27 mouse cellular contexts compared by ENCODE assay signal in genomic region chr2:143031283-143031682, GRCm38 (mm10). TPM values are rescaled to one million over a fixed set of nuclear protein-coding genes. Genes with fewer than 3 reads are reported as not detected.
DNase-seq lines count a peak whose midpoint lies in the region; ATAC-seq lines count a peak whose summit lies in the region.
"Had no signal": no experiment of that assay in that cellular context is flagged by ENCODE, and none has a peak within 500 bp of the region (broad histone marks: within the 10 kb centered on the region; RNA-seq: fewer than 3 reads in every experiment).

No protein-coding gene starts in this region.

- WGBS in hindbrain, embryonic 12.5 days: 93% methylated on average over 1 of the region's 1 CpGs
- 87% methylated on average over 1 of the region's 1 CpGs for WGBS in hindbrain, embryonic 10.5 days
- 69% methylated on average over 1 of the region's 1 CpGs for WGBS in midbrain, embryonic 10.5 days
- WGBS in midbrain, embryonic 11.5 days: 96% methylated on average over 1 of the region's 1 CpGs
- 52% methylated on average over 1 of the region's 1 CpGs for WGBS in neural tube, embryonic 13.5 days

- H3K36me3 ChIP-seq in hindbrain, embryonic 12.5 days: no peaks in the 10 kb centered on the region
- H3K36me3 ChIP-seq in hindbrain, embryonic 10.5 days: no peaks in the 10 kb centered on the region
- no peaks in the 10 kb centered on the region for H3K36me3 ChIP-seq in midbrain, embryonic 10.5 days
- H3K36me3 ChIP-seq in midbrain, embryonic 11.5 days (ENCODE audit: control insufficient read depth, insufficient read depth, low read length): no peaks in the 10 kb centered on the region
- no peaks in the 10 kb centered on the region for H3K36me3 ChIP-seq in neural tube, embryonic 13.5 days
- H3K36me3 ChIP-seq: forebrain, embryonic 10.5 days; heart, embryonic 10.5 days; heart, embryonic 13.5 days had no signal

- no peak overlapping the region for H3K27ac ChIP-seq in hindbrain, embryonic 12.5 days
- no peak overlapping the region for H3K27ac ChIP-seq in hindbrain, embryonic 10.5 days
- peak overlapping the region; percentile 38; the same call in 1 of the 2 replicates for H3K27ac ChIP-seq in midbrain, embryonic 10.5 days (replicated peaks)
- no peak overlapping the region for H3K27ac ChIP-seq in midbrain, embryonic 11.5 days (ENCODE audit: low read depth, low read length)
- 0 out of 2 replicates have a peak overlapping the region, but pooled peaks have one; percentile 15 for H3K27ac ChIP-seq in neural tube, embryonic 13.5 days (replicated peaks)
- H3K27ac ChIP-seq: forebrain, embryonic 10.5 days; forebrain, embryonic 13.5 days; heart, adult 2 months; heart, embryonic 10.5 days; heart, embryonic 13.5 days had no signal

- no peaks in the 10 kb centered on the region for H3K27me3 ChIP-seq in hindbrain, embryonic 12.5 days
- H3K27me3 ChIP-seq in hindbrain, embryonic 10.5 days (ENCODE audit: insufficient read depth, poor library complexity, severe bottlenecking): no peaks in the 10 kb centered on the region
- H3K27me3 ChIP-seq in midbrain, embryonic 10.5 days (ENCODE audit: low read depth, poor library complexity, severe bottlenecking): no peaks in the 10 kb centered on the region
- no peaks in the 10 kb centered on the region; the same call in 1 of the 2 replicates for H3K27me3 ChIP-seq in midbrain, embryonic 11.5 days (ENCODE audit: control insufficient read depth, insufficient read depth, low read length)
- no peaks in the 10 kb centered on the region for H3K27me3 ChIP-seq in neural tube, embryonic 13.5 days
- H3K27me3 ChIP-seq: forebrain, embryonic 13.5 days; heart, embryonic 13.5 days had no signal

- no peak overlapping the region for H3K4me2 ChIP-seq in hindbrain, embryonic 12.5 days (replicated peaks)
- no peak overlapping the region for H3K4me2 ChIP-seq in midbrain, embryonic 11.5 days
- no peak overlapping the region for H3K4me2 ChIP-seq in neural tube, embryonic 13.5 days
- H3K4me2 ChIP-seq: forebrain, embryonic 13.5 days; heart, embryonic 13.5 days had no signal

- no peak overlapping the region for H3K4me3 ChIP-seq in hindbrain, embryonic 12.5 days
- H3K4me3 ChIP-seq in hindbrain, embryonic 10.5 days: no peak overlapping the region
- no peak overlapping the region for H3K4me3 ChIP-seq in midbrain, embryonic 10.5 days
- H3K4me3 ChIP-seq in midbrain, embryonic 11.5 days (ENCODE audit: low read depth, low read length): no peak overlapping the region
- no peak overlapping the region for H3K4me3 ChIP-seq in neural tube, embryonic 13.5 days
- H3K4me3 ChIP-seq: forebrain, embryonic 10.5 days; forebrain, embryonic 13.5 days; heart, adult 2 months; heart, embryonic 10.5 days; heart, embryonic 13.5 days had no signal

- DNase-seq in hindbrain, embryonic 10.5 days (ENCODE audit: low spot score): no peak
- no peak for DNase-seq in midbrain, embryonic 10.5 days (ENCODE audit: low spot score)
- DNase-seq in midbrain, embryonic 11.5 days (ENCODE audit: low spot score, missing footprints): no peak
- DNase-seq in neural tube, embryonic 10.5 days (ENCODE audit: extremely low spot score, low spot score): no peak
- DNase-seq in retina, postnatal 1 day: peak; percentile 54
- DNase-seq in heart, postnatal 14 days: no peak
- DNase-seq: adrenal gland, adult 8-10 months; adrenal gland, postnatal 25 days; cerebellum, adult 18-20 months; cerebellum, adult 9-10 months; cerebellum, postnatal 14 days; gastrocnemius, postnatal 10 days; gastrocnemius, postnatal 36 days; heart, adult 2 months had no signal

- intact Hi-C loops in heart, postnatal 14 days (cut with DNase I): no loop called here

- ATAC-seq in hindbrain, embryonic 12.5 days (ENCODE audit: low FRiP score): peak; percentile 66; the same call in 1 of the 2 replicates
- ATAC-seq in midbrain, embryonic 11.5 days (ENCODE audit: low FRiP score): no peak
- 0 out of 2 replicates have a peak, but pooled peaks have one; percentile 38 for ATAC-seq in neural tube, embryonic 13.5 days (ENCODE audit: low read depth)
- ATAC-seq: activated CD4-positive, CD25-positive, alpha-beta regulatory T cell, adult 4 months; forebrain, embryonic 13.5 days; forebrain, embryonic 16.5 days had no signal

- no peaks in the 10 kb centered on the region for H3K9me3 ChIP-seq in hindbrain, embryonic 12.5 days (replicated peaks)
- H3K9me3 ChIP-seq in hindbrain, embryonic 10.5 days: no peaks in the 10 kb centered on the region
- H3K9me3 ChIP-seq in midbrain, embryonic 10.5 days (replicated peaks): no peaks in the 10 kb centered on the region
- no peaks in the 10 kb centered on the region for H3K9me3 ChIP-seq in midbrain, embryonic 11.5 days (ENCODE audit: control insufficient read depth, low read length)
- no peaks in the 10 kb centered on the region for H3K9me3 ChIP-seq in neural tube, embryonic 13.5 days
- H3K9me3 ChIP-seq: forebrain, embryonic 10.5 days; forebrain, embryonic 13.5 days; heart, embryonic 10.5 days; heart, embryonic 13.5 days had no signal

- H3K4me1 ChIP-seq in hindbrain, embryonic 12.5 days: 0 out of 2 replicates have a peak, but pooled peaks cover 2% of the 10 kb centered on the region
- H3K4me1 ChIP-seq in hindbrain, embryonic 10.5 days (replicated peaks): no peaks in the 10 kb centered on the region
- H3K4me1 ChIP-seq in midbrain, embryonic 10.5 days: peaks cover 33% of the 10 kb centered on the region
- peaks cover 9% of the 10 kb centered on the region for H3K4me1 ChIP-seq in midbrain, embryonic 11.5 days (ENCODE audit: control insufficient read depth, insufficient read depth, low read length)
- peaks cover 33% of the 10 kb centered on the region for H3K4me1 ChIP-seq in neural tube, embryonic 13.5 days (replicated peaks)
- H3K4me1 ChIP-seq: heart, embryonic 10.5 days; heart, embryonic 13.5 days had no signal

- no peak overlapping the region for H3K9ac ChIP-seq in hindbrain, embryonic 12.5 days
- no peak overlapping the region for H3K9ac ChIP-seq in midbrain, embryonic 11.5 days (ENCODE audit: low read length)
- no peak overlapping the region for H3K9ac ChIP-seq in neural tube, embryonic 13.5 days
- H3K9ac ChIP-seq: forebrain, embryonic 13.5 days; heart, embryonic 13.5 days had no signal

RNA-seq across cellular contexts. Expression of gene Snrpb2, which starts 31.6 kb away (rescaled TPM):
- 89.7 and 97.7 TPM in 2 replicates for polyA plus RNA-seq in hindbrain, embryonic 12.5 days (2016; fragmentation: Nextera tagmentation; extraction: Ambion mirVana)
- polyA plus RNA-seq in hindbrain, embryonic 10.5 days (2016; fragmentation: Nextera tagmentation; extraction: Ambion mirVana): 85.0 and 96.5 TPM in 2 replicates
- polyA plus RNA-seq in midbrain, embryonic 10.5 days (2016; fragmentation: Nextera tagmentation; extraction: Ambion mirVana): 99.1 and 105 TPM in 2 replicates
- polyA plus RNA-seq in midbrain, embryonic 11.5 days (2014; fragmentation: Nextera tagmentation; extraction: Ambion mirVana): 149 and 152 TPM in 2 replicates
- 71.4 and 73.6 TPM in 2 replicates for polyA plus RNA-seq in neural tube, embryonic 13.5 days (2015; fragmentation: Nextera tagmentation; extraction: Ambion mirVana)
- total RNA-seq in heart, postnatal 14 days (2021): 10 to 100 TPM; 23.2 to 28.2 TPM

RNA-seq across cellular contexts. Expression of gene Otor, which starts 47.0 kb away (rescaled TPM):
- 3.4 and 4.9 TPM in 2 replicates for polyA plus RNA-seq in hindbrain, embryonic 12.5 days (2016; fragmentation: Nextera tagmentation; extraction: Ambion mirVana)
- polyA plus RNA-seq in hindbrain, embryonic 10.5 days (2016; fragmentation: Nextera tagmentation; extraction: Ambion mirVana): 0.46 and 0.88 TPM in 2 replicates
- polyA plus RNA-seq in midbrain, embryonic 10.5 days (2016; fragmentation: Nextera tagmentation; extraction: Ambion mirVana): 0.78 and 1.7 TPM in 2 replicates
- 1.5 and 1.9 TPM in 2 replicates for polyA plus RNA-seq in midbrain, embryonic 11.5 days (2014; fragmentation: Nextera tagmentation; extraction: Ambion mirVana)
- polyA plus RNA-seq in neural tube, embryonic 13.5 days (2015; fragmentation: Nextera tagmentation; extraction: Ambion mirVana): 0.84 and 2.4 TPM in 2 replicates
- total RNA-seq in heart, postnatal 14 days (2021): not detected
- total RNA-seq: adrenal gland, adult 8-10 months; adrenal gland, postnatal 25 days; ES-E14; gastrocnemius, adult 18-20 months; gastrocnemius, postnatal 10 days; gastrocnemius, postnatal 36 days; granulocyte monocyte progenitor cell, adult 5-6 weeks; heart, adult 2 months; heart, postnatal 25 days; hematopoietic stem cell, adult 5-6 weeks had no signal
- polyA plus RNA-seq: activated CD4-positive, CD25-positive, alpha-beta regulatory T cell, adult 4 months; heart, adult 2 months had no signal

Comparison
In these comparisons a context has a peak if more than half of its experiments do, and no peak if none do; other contexts are left out.
1. H3K27ac ChIP-seq: peak in midbrain, embryonic 10.5 days (single experiment) and neural tube, embryonic 13.5 days (single experiment); none in hindbrain, embryonic 12.5 days (single experiment), hindbrain, embryonic 10.5 days (single experiment) and midbrain, embryonic 11.5 days (single experiment).